Mouse (Mus musculus) testis, adult 10 weeks (tissue): Measurements from ENCODE around the gene D6Ertd527e. TPM values are rescaled to one million over a fixed set of nuclear protein-coding genes. Genes with fewer than 3 reads are reported as not detected.

Source experiments
- polyA plus RNA-seq: library from polyadenylated mRNA; stranded (reverse); fragments of 350-450 nt; fragmentation: Illumina TruSeq; extraction: RNeasy Lipid Tissue Mini Kit (QIAGEN cat#74804); gene quantifications from one replicate; pipeline ENCODE4 v1.2.3, GENCODE M21; 2014; ENCODE audit warnings: low read depth, low replicate concordance

The D6Ertd527e gene
- polyA plus RNA-seq, result 1.1 TPM

DNA sequence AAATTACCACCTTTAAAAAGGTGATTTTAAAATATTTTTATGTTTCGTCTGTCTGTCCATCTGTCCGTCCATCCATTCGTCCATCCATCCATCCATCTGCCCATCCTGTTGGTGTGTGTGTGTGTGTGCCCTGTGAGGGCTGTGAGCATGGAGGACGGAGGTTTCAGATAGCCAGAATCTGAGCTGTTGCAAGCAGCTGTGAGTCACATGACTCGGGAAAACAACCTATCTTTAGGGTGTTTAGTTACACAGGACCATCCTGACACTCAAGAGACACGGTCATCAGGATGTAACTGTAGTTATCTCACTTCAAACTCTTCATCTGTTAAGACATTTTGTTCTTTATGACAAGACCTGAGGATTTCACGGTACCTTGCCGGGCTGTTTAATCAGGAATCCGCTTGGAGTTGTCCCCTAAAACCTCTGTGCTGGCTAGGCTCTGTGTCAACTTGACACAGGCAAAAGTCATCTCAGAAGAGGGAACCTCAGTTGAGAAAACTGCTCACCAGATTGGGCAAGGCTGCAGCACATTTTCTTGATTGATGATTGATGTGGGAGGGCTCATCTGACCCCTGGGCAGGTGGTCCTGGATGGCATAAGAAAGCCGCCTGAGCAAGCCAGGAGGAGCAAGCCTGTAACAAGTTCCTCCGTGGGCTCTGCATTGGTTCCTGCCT, at the start of gene D6Ertd527e:
D6Ertd527e (plus strand) TSS at position 624 of the 674 bp plus-strand sequence.

Other genes with a start within 250 kb of the D6Ertd527e start
- 53.3 TPM for gene Nfu1, start 95.5 kb upstream of the D6Ertd527e start, polyA plus RNA-seq
- 125 TPM for gene Gfpt1, start 61.9 kb upstream of the D6Ertd527e start, polyA plus RNA-seq
- gene Antxr1, start 231.1 kb downstream of the D6Ertd527e start, polyA plus RNA-seq, result 2.2 TPM
- not detected for gene Gkn1, start 246.2 kb downstream of the D6Ertd527e start, polyA plus RNA-seq